Mouse (Mus musculus) spleen, postnatal 0 days (tissue): ENCODE results near the gene Rnf167. TPM values are rescaled to one million over a fixed set of nuclear protein-coding genes. Genes with fewer than 3 reads are reported as not detected.

ENCODE experiments used
- polyA plus RNA-seq: library from polyadenylated mRNA; unstranded; fragments of >200 nt; fragmentation: Nextera tagmentation; extraction: Ambion mirVana; gene quantifications from 2 replicates; pipeline ENCODE4 v1.2.1, GENCODE M21; 2015

The Rnf167 gene
- polyA plus RNA-seq, result 104 and 120 TPM in 2 replicates

DNA sequence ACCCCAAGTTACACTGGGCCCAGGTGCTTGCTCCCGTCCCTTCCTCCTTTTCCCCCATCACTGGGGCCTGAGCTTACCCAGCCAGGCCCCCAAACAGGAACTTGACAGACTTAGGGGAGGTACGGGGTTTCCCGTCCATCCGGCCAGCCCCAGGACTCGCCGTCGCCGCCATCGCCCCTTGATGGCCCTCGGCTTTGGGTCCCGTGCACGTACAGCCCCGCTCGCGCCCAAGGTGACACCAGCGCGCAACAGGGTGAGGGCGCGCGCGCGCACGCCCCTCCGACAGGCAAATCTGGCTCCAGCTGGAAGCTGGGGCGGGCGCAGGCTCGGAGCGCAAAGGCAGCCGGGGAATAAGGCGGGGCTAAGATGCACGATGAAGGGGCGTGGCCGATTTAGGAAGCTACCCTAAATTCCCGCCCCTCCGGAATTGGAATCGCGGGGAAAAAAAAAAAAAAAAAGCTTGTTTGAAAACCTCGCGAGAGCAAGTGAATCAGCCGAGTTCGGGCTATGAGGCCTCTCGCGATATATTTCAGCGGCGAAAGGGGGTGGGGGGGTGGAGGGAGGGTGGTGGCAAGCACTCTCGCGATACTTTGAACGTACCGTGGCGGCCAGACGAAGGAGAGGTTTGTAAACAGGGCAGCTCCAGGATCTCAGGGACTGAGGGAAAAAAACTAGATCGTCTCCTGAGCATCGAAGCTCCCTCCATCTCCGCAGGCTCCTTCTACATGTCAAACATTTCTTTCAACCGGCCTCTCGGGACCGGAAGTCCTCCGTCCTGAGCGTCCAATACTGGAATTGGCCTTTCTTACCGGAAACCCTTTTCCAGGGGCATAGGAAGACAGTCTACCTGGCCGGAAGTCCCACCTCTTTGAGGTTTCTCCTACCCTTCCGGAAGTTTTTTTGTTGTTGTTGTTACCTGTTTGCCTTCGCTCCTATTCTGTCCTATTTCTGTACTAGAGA lies at the start of gene Rnf167, which contains the start of gene Slc25a11:
Gene Rnf167 (plus strand): TSS at position 545 of the 960 bp plus-strand sequence.
Gene Slc25a11 (minus strand): TSS at position 789 of the 960 bp plus-strand sequence.

DNA sequence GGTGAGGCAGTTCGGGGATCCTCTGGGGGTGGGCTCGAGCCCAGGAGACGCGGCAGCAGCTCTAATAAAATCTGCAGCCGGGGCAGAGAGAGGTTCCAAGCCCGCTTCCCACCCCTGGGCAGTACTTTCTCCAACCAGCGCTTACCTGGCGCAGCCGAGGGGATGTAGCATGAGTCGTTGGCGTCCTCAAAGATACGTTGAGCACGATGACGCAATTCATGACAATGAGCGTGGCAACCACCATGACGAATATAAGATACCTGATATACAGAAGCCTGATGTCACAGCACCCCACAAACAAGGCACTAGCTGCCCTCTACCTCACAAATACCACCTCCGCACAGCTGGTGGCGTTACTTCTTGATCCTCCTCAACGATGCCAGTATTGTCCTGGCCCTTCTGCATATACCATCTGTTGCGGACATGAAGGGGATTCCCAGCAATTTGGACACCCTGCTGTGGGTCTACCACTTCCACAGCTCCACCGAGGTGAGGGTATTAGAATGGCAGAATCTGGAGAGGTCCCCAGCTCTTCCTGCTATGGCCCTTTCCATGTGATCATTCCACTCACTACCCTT lies 31.4 kb upstream of the Rnf167 start, which contains the start of gene 4930544D05Rik:
Gene 4930544D05Rik (plus strand): TSS at position 333 of the 578 bp plus-strand sequence.

DNA sequence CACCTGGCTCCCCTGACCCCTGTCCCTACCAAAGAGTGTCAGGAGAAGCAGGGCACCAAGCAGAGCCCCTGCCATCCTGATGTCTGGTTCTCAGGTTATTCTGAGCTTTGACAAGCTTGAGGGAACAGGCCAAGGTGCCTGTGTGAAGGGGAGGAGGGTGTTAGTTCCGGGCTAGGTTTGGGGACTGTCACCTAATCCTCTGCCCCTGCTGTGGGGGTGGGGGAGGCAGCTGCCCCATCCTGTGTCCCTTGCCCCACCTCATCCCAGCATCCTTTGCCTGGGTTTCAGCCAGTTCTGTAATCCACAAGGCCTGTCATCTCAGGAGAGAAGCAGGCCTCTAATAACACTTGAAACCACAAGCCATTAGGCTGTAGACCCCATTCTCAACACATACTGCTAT lies 27.9 kb upstream of the Rnf167 start, which contains the start of gene Chrne:
Gene Chrne (minus strand): TSS at position 116 of the 400 bp plus-strand sequence.

DNA sequence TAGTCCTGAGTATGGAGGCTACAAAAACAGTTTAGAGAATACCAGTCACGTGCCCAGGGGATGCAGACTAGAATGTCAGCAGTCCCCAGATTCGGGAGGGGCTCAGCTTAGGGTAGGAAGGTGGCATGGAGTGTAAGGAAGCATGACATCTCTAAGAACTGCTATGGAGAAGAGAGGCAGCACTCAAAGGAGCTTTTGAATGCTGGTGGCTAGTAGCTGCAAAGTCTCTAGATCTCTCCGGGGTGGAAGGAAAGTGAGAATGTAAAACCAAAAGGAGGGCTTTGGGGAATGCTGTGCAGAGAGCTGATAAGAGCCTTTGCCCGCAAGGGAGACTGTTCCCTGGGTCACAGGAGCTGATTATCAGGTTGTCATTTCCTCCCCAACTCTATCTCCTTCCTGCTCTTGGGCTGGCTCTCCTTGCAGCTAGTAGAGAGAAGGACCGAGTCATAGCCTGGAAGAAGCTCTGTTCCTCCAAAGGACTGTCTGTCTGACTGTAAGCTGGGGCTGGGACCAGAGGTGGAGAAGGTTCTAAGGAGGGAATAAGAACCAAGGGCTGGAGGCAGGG lies 8.2 kb upstream of the Rnf167 start, which contains the start of gene Gp1ba:
Gene Gp1ba (plus strand): TSS at position 409 of the 565 bp plus-strand sequence.

DNA sequence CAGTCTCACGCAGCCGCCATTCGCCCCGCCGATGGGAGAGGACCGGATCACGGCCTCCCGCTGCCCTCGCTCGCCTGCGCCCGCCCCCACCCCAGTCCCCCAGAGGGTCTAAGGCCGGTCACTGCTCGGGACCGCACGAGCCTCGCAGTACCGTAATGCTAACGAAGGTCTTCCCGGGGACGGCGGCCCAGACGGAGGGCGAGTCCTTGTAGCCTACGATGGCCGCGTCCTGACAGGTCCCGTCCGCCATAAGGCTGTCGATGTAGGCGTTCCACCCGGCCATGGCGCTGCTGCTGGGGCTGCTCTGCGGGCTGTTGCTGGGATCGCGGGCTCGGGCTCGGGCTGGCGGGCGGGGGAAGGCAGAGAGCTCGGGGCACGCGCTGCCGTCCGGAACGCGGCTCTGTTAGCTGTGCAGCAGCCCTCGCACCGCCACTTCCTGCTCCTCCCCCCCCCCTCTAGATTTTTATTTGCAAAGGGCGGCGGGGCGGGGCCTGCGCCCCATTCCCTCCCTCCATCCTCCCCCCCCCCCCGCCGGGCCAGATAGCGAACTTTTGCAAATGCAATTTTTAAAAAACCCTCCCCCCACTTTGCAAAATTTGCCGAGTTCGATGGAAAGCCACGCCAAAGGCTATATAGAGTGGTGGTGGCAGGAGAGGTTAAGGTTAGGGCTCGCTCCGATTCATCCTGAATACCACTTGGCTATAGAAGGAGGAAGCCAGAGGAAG lies 7.3 kb downstream of the Rnf167 start, which contains the start of gene Pfn1:
Gene Pfn1 (minus strand): TSS at position 447 of the 725 bp plus-strand sequence.

DNA sequence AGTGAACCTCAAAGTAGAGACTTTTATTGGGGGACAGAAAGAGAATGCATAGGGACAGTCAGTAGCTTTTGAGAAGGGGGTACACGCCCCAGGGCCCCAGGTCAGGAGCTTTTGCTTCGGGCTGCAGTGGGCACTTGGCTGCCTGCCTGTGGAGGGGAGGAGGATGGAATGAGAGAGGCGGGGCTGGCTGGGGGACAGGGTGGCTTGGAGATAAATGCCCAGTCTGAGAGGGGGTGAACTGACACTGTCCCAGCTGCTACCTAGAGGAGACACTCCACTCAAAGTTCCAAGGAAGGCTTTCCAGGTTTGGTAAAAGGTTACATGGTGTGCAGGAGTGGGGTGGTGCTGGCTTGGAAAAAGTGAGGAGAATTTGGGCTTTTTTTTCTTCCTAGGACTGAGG lies 9.9 kb downstream of the Rnf167 start, which contains the start of gene Eno3:
Gene Eno3 (plus strand): TSS at position 239 of the 400 bp plus-strand sequence.

DNA sequence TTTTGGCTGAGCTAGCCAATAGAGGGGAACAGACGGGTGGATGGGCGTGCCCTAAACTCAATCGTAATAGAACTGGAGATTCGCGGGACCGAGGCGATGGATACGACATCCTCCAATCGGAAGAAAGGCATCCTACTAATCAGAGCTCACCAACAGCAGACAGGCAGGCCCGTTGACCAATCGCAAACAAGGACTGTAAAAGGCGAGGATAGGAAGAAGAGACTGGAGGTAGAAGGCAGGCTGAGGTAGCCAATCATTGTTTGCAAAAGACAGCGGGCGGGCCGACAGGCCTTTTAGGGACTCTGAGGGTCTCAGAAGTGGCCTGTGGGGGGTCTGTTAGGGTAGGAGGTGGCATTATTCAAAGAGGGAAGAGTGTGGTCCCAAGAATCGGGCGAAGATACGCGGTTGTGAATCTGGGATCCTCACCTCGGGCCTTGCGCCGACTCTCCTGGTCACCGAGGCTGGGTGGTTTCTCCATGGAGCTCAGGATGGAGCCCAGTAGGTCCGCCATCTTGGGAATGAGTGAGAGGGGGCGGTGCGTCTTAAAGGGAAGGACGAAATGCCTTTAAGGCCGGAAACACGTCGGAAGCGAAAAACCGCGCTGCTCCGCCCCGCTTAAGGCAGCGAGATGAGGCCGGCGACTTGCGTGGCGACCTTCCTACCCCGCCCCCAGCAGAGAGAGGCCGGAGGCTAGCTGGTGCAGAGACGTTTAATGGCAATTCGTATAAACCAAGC lies 21.9 kb downstream of the Rnf167 start, which contains the start of gene Spag7:
Gene Spag7 (minus strand): TSS at position 646 of the 735 bp plus-strand sequence.

DNA sequence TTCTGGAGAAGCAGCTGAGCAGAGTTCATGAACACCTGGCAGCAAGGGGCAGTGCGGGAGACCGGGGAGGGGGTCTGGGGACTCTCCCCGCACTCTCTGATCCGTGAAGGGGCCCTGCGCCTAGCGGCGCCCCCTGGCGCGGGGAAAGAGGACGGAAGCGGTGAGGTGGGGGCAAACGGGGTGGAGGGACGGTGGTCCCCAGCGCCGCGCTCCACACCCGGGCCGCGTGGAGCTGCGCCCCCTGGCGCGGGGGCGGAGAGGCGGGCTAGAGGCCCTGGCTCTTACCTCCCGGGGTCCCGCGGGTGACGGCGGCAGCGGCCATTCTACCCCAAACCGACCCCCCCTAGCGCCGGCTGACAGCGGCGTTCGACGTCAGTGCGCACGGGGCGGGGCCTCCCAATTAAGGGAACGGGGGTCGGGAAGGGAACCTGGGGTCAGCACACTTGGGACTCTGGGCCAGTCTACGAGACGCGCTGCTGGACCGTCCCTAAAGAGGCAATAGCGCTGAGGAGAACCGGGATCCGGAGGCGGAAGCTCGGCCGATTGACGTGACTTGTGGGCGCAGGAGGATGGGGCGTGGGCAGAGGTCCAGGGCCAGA lies 40.7 kb downstream of the Rnf167 start, which contains the start of gene Camta2:
Gene Camta2 (minus strand): TSS at position 505 of the 599 bp plus-strand sequence.

DNA sequence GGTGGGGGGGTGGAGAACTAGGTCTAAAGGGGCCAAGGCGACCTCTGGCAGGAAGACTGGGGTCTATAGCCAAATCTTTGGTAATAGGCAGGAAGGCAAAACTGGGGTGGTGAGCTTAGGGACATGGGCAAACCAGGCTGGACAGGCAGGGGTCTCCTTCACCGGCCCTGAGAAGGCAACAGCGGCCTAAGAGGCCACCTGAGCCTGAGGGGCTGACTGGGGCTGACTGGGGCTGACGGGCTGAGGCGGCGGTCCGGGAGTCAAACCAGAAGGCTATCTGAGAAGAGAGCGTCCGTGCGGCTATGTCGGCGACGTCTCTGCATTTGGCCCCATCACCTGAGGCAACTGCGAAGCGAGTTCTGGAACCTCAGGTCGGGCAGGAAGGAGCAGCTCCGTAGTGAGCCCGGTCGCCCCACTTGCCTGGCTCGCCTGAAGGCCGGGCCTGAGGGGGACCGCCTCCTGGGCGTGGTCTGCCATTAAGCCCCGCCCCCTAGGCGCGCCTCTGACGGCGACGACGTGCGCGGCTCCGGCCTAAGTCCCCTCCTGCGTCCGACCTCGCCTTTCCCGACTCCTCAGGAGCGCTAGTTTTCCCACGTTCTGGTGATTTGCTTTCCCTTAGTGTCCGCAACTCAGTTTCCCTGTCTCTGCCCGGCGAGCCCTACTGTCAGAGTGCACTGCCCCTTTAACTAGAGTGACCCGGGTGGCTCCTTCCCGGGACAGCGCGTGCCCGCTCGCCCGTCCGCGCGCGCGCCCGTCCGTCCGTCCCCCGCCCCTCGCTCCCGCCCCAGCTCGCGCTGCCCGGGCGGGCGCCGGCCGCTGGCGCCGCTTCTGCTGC lies 52.9 kb downstream of the Rnf167 start, which contains the start of the genes Inca1 and Kif1c:
Gene Inca1 (minus strand): TSS at position 434 of the 835 bp plus-strand sequence.
Gene Kif1c (plus strand): TSS at position 827 of the 835 bp plus-strand sequence.

Other genes with a start within 250 kb of the Rnf167 start
- 14.0 and 14.6 TPM in 2 replicates for gene Pelp1, start 237.2 kb upstream of the Rnf167 start, polyA plus RNA-seq
- 26.4 and 33.6 TPM in 2 replicates for gene Arrb2, start 214.6 kb upstream of the Rnf167 start, polyA plus RNA-seq
- gene Med11, start 195.3 kb upstream of the Rnf167 start, polyA plus RNA-seq, result 20.4 and 26.3 TPM in 2 replicates
- 0.26 and 0.38 TPM in 2 replicates for gene Zmynd15, start 187.8 kb upstream of the Rnf167 start, polyA plus RNA-seq
- gene Cxcl16, start 187.3 kb upstream of the Rnf167 start, polyA plus RNA-seq, result 3.3 and 3.7 TPM in 2 replicates
- 6.7 and 7.8 TPM in 2 replicates for gene Tm4sf5, start 142.0 kb upstream of the Rnf167 start, polyA plus RNA-seq
- gene Vmo1, start 132.6 kb upstream of the Rnf167 start, polyA plus RNA-seq, result 0.25 and 0.34 TPM in 2 replicates
- 0.24 and 0.28 TPM in 2 replicates for gene Gltpd2, start 128.0 kb upstream of the Rnf167 start, polyA plus RNA-seq
- 345 and 353 TPM in 2 replicates for gene Psmb6, start 121.9 kb upstream of the Rnf167 start, polyA plus RNA-seq
- gene Gm40193, start 114.3 kb upstream of the Rnf167 start, polyA plus RNA-seq, result not detected in 2 replicates
- 2.2 and 3.2 TPM in 2 replicates for gene Pld2, start 107.2 kb upstream of the Rnf167 start, polyA plus RNA-seq
- 2.9 and 3.9 TPM in 2 replicates for gene Mink1, start 84.4 kb upstream of the Rnf167 start, polyA plus RNA-seq
- not detected in 2 replicates for gene 4930544D05Rik, start 31.4 kb upstream of the Rnf167 start, polyA plus RNA-seq
- 0.11 TPM in 1 of 2 replicates, not detected in the other for gene Chrne, start 28.0 kb upstream of the Rnf167 start, polyA plus RNA-seq
- gene Gp1ba, start 8.1 kb upstream of the Rnf167 start, polyA plus RNA-seq, result 1.7 and 2.1 TPM in 2 replicates
- gene Slc25a11, start 244 bp downstream of the Rnf167 start, polyA plus RNA-seq, result 67.1 and 73.0 TPM in 2 replicates
- gene Pfn1, start 7.4 kb downstream of the Rnf167 start, polyA plus RNA-seq, result 1,259 and 1,332 TPM in 2 replicates
- 5.8 and 7.9 TPM in 2 replicates for gene Eno3, start 10.0 kb downstream of the Rnf167 start, polyA plus RNA-seq
- gene Spag7, start 22.2 kb downstream of the Rnf167 start, polyA plus RNA-seq, result 56.2 and 64.6 TPM in 2 replicates
- gene Camta2, start 40.9 kb downstream of the Rnf167 start, polyA plus RNA-seq, result 5.4 and 6.6 TPM in 2 replicates
- gene Inca1, start 52.9 kb downstream of the Rnf167 start, polyA plus RNA-seq, result 0.68 and 0.70 TPM in 2 replicates
- gene Kif1c, start 53.3 kb downstream of the Rnf167 start, polyA plus RNA-seq, result 1.3 and 1.6 TPM in 2 replicates
- gene Zfp3, start 117.0 kb downstream of the Rnf167 start, polyA plus RNA-seq, result 2.2 and 2.8 TPM in 2 replicates
- gene Scimp, start 165.4 kb downstream of the Rnf167 start, polyA plus RNA-seq, result 0.52 and 1.1 TPM in 2 replicates
- 19.5 and 21.2 TPM in 2 replicates for gene Rabep1, start 197.5 kb downstream of the Rnf167 start, polyA plus RNA-seq